Mouse (Mus musculus): ENCODE results near the gene Stk10.
"Not testable (repeated sequence)": the region's sequence is repeated elsewhere in the genome, so short reads cannot be mapped to it uniquely, and the experiment has no call there.

Gene Stk10

GRCm38 (mm10) chr11:32594122-32594521, 61.0 kb downstream of the Stk10 start:
- DNase-seq (ENCODE audit: low read depth, low spot score): no peak

- no peak for DNase-seq (ENCODE audit: low read depth, low spot score)
These were observed 67.3 kb downstream of the Stk10 start for GRCm38 (mm10) chr11:32600371-32600770.

GRCm38 (mm10) chr11:32601528-32602323, 68.6 kb downstream of the Stk10 start:
- no peak for DNase-seq (ENCODE audit: low read depth, low spot score)

GRCm38 (mm10) chr11:32604663-32605062, 71.6 kb downstream of the Stk10 start:
- DNase-seq (ENCODE audit: low read depth, low spot score): no peak

GRCm38 (mm10) chr11:32605131-32605860, 72.2 kb downstream of the Stk10 start:
- no peak for DNase-seq (ENCODE audit: low read depth, low spot score)

GRCm38 (mm10) chr11:32605907-32606306, 72.8 kb downstream of the Stk10 start:
- no peak for DNase-seq (ENCODE audit: low read depth, low spot score)

- DNase-seq (ENCODE audit: low read depth, low spot score): no peak
These were observed 74.2 kb downstream of the Stk10 start for GRCm38 (mm10) chr11:32607319-32607718.

GRCm38 (mm10) chr11:32610616-32611015, 77.5 kb downstream of the Stk10 start:
- DNase-seq (ENCODE audit: low read depth, low spot score): no peak

GRCm38 (mm10) chr11:32612304-32612703, 79.2 kb downstream of the Stk10 start:
- no peak for DNase-seq (ENCODE audit: low read depth, low spot score)

- no peak for DNase-seq (ENCODE audit: low read depth, low spot score)
These were observed 81.4 kb downstream of the Stk10 start for GRCm38 (mm10) chr11:32614463-32614862.

GRCm38 (mm10) chr11:32615561-32615960, 82.5 kb downstream of the Stk10 start:
- no peak for DNase-seq (ENCODE audit: low read depth, low spot score)

GRCm38 (mm10) chr11:32616091-32616490, 83.0 kb downstream of the Stk10 start:
- DNase-seq (ENCODE audit: low read depth, low spot score): no peak

GRCm38 (mm10) chr11:32618036-32618435, 84.9 kb downstream of the Stk10 start:
- no peak for DNase-seq (ENCODE audit: low read depth, low spot score)

- DNase-seq (ENCODE audit: low read depth, low spot score): not testable (repeated sequence)
These were observed 85.5 kb downstream of the Stk10 start for GRCm38 (mm10) chr11:32618641-32619040.

- no peak for DNase-seq (ENCODE audit: low read depth, low spot score)
These were observed 86.2 kb downstream of the Stk10 start for GRCm38 (mm10) chr11:32619257-32619816.

- no peak for DNase-seq (ENCODE audit: low read depth, low spot score)
These were observed 86.9 kb downstream of the Stk10 start for GRCm38 (mm10) chr11:32619866-32620456.

GRCm38 (mm10) chr11:32621831-32622478, 88.8 kb downstream of the Stk10 start:
- no peak for DNase-seq (ENCODE audit: low read depth, low spot score)

GRCm38 (mm10) chr11:32622479-32623190, 89.5 kb downstream of the Stk10 start:
- no peak for DNase-seq (ENCODE audit: low read depth, low spot score)

- no peak for DNase-seq (ENCODE audit: low read depth, low spot score)
These were observed 90.1 kb downstream of the Stk10 start for GRCm38 (mm10) chr11:32623236-32623635.

GRCm38 (mm10) chr11:32623912-32624311, 90.8 kb downstream of the Stk10 start:
- no peak for DNase-seq (ENCODE audit: low read depth, low spot score)

GRCm38 (mm10) chr11:32625677-32626076, 92.6 kb downstream of the Stk10 start:
- DNase-seq (ENCODE audit: low read depth, low spot score): peak; percentile 53

All from CD4-positive helper T cell, adult 2 months (primary cell).